Mouse (Mus musculus) heart, embryonic 14.5 days (tissue): ENCODE data around the gene Muc5ac. TPM values are rescaled to one million over a fixed set of nuclear protein-coding genes. Genes with fewer than 3 reads are reported as not detected.

Source experiments
- ATAC-seq: fragments of 200-750 bp; cut with Nextera tagmentation; 2 replicates; pipeline ENCODE4 v1.8.0; 2017; ENCODE audit warnings: low read depth, moderate TSS enrichment; ENCODE audit not compliant: insufficient number of reproducible peaks, insufficient read depth, low FRiP score
- H3K27ac ChIP-seq, 2 experiments: fragments of 200-500 bp in 1 of 2; fragments of 300-500 bp in 1 of 2; sonication (generic) in 1 of 2; replicated peaks in 1 of 2; 2 replicates each; pipeline ENCODE4 v1.5.1; 2012 to 2014; ENCODE audit warnings: low read depth in 2 of 2, low read length in 2 of 2, control low read depth in 1 of 2, mild to moderate bottlenecking in 1 of 2, mixed read lengths in 1 of 2; ENCODE audit not compliant: control insufficient read depth in 1 of 2, insufficient read depth in 1 of 2
- H3K27me3 ChIP-seq: fragments of 300-500 bp; sonication (generic); 2 replicates; pipeline ENCODE4 v1.6.1; 2014; ENCODE audit warnings: mild to moderate bottlenecking, low read length, control low read depth; ENCODE audit not compliant: control insufficient read depth, insufficient read depth
- H3K36me3 ChIP-seq: fragments of 300-500 bp; sonication (generic); 2 replicates; pipeline ENCODE4 v1.6.1; 2014; ENCODE audit warnings: mild to moderate bottlenecking, control low read depth, low read length, mixed read lengths; ENCODE audit not compliant: control insufficient read depth, insufficient read depth
- H3K4me1 ChIP-seq, 2 experiments: fragments of 200-500 bp in 1 of 2; fragments of 300-500 bp in 1 of 2; sonication (generic) in 1 of 2; 2 replicates each; pipeline ENCODE4 v1.6.1; 2012 to 2014; ENCODE audit warnings: low read length in 2 of 2, control low read depth in 1 of 2, mixed read lengths in 1 of 2; ENCODE audit not compliant: control insufficient read depth in 2 of 2, insufficient read depth in 2 of 2
- H3K4me2 ChIP-seq: fragments of 300-500 bp; sonication (generic); 2 replicates; pipeline ENCODE4 v1.6.1; 2014; ENCODE audit warnings: mild to moderate bottlenecking, low read length
- H3K4me3 ChIP-seq, 2 experiments: fragments of 200-500 bp in 1 of 2; fragments of 300-500 bp in 1 of 2; sonication (generic) in 1 of 2; 2 replicates each; pipeline ENCODE4 v1.5.1; 2012 to 2014; ENCODE audit warnings: low read length in 2 of 2, mild to moderate bottlenecking in 2 of 2, control low read depth in 1 of 2, low read depth in 1 of 2, moderate library complexity in 1 of 2; ENCODE audit not compliant: control insufficient read depth in 1 of 2, insufficient read depth in 1 of 2
- H3K9ac ChIP-seq: fragments of 300-500 bp; sonication (generic); 2 replicates; pipeline ENCODE4 v1.6.1; 2014; ENCODE audit warnings: mild to moderate bottlenecking, low read length
- H3K9me3 ChIP-seq: fragments of 300-500 bp; sonication (generic); 2 replicates; pipeline ENCODE4 v1.6.1; 2016; ENCODE audit warnings: low read length, control low read depth; ENCODE audit not compliant: control insufficient read depth
- WGBS: fragments of 180-500 bp; shearing (Covaris S2); extraction: QIAGEN DNeasy Blood & Tissue Kit; methylation state at CpG from one replicate; pipeline ENCODE4 v1.1.7; 2014; 5-methylcytosine and 5-hydroxymethylcytosine counted together
- polyA plus RNA-seq: library from polyadenylated mRNA; unstranded; fragments of >200 nt; fragmentation: Nextera tagmentation; extraction: Ambion mirVana; gene quantifications from 2 replicates; pipeline ENCODE4 v1.2.1, GENCODE M21; 2014

Muc5ac gene
- polyA plus RNA-seq, 1 experiment from 2014 or later = 0.07 TPM

GRCm38 (mm10) chr7:141813321-141813720 lies 24.5 kb downstream of the Muc5ac start:
- no peak for ATAC-seq
- H3K9ac ChIP-seq = no peak overlapping the region

GRCm38 (mm10) chr7:141815361-141815760 lies 26.6 kb downstream of the Muc5ac start:
- WGBS = 66% methylated on average over 4 of the region's 4 CpGs

More at GRCm38 (mm10) chr7:141813321-141813720, 24.5 kb downstream of the Muc5ac start:
- no peak overlapping the region for H3K27ac ChIP-seq
- H3K4me3 ChIP-seq = no peak overlapping the region
- no peaks in the 10 kb centered on the region for H3K4me1 ChIP-seq
- no peaks in the 10 kb centered on the region for H3K27me3 ChIP-seq
- H3K4me2 ChIP-seq = no peak overlapping the region
- no peaks in the 10 kb centered on the region for H3K9me3 ChIP-seq
- no peaks in the 10 kb centered on the region for H3K36me3 ChIP-seq
- WGBS = 71% methylated on average over 4 of the region's 4 CpGs

GRCm38 (mm10) chr7:141817355-141818075 lies 28.7 kb downstream of the Muc5ac start:
- Histone ChIP-seq H3K4me2 (no peak overlapping the region), H3K36me3 (no peaks in the 10 kb centered on the region), H3K27ac (no peak overlapping the region), H3K9ac (no peak overlapping the region), H3K9me3 (no peaks in the 10 kb centered on the region), H3K4me1 (no peaks in the 10 kb centered on the region), H3K4me3 (no peak overlapping the region), H3K27me3 (no peaks in the 10 kb centered on the region)
- no peak for ATAC-seq
- 69% methylated on average over 11 of the region's 11 CpGs for WGBS

More at GRCm38 (mm10) chr7:141815361-141815760, 26.6 kb downstream of the Muc5ac start:
- no peak overlapping the region for H3K9ac ChIP-seq
- H3K4me2 ChIP-seq = no peak overlapping the region
- no peak overlapping the region for H3K27ac ChIP-seq
- ATAC-seq = no peak
- H3K27me3 ChIP-seq = no peaks in the 10 kb centered on the region
- no peaks in the 10 kb centered on the region for H3K4me1 ChIP-seq
- no peaks in the 10 kb centered on the region for H3K9me3 ChIP-seq
- H3K36me3 ChIP-seq = no peaks in the 10 kb centered on the region
- H3K4me3 ChIP-seq = no peak overlapping the region

DNA sequence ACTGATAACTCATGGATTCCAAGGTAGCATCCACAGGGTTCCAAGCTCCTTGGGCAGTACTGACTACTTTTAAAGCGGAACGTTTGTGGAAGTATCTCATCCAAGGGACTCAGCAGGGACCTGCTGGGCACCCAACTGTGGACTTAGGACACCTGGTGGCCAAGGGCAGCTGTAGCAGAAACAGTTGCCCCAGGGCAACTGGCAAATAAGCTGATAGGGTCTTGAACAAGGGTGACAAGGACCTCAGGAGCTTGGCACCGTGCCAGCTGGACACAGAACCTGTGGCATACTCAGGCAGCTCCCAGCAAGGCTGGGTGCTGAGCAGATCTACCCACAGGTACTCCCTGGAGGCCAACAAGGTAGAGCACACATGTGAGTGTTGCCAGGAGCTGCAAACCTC lies 29.5 kb downstream of the Muc5ac start:
- Histone ChIP-seq H3K9me3 (no peaks in the 10 kb centered on the region), H3K27ac (no peak overlapping the region), H3K9ac (no peak overlapping the region), H3K27me3 (no peaks in the 10 kb centered on the region), H3K4me3 (no peak overlapping the region), H3K4me2 (no peak overlapping the region), H3K4me1 (no peaks in the 10 kb centered on the region), H3K36me3 (no peaks in the 10 kb centered on the region)
- ATAC-seq = no peak
- WGBS = 70% methylated on average over 3 of the region's 3 CpGs

- Histone ChIP-seq H3K4me3 (no peak overlapping the region), H3K27ac (no peak overlapping the region), H3K4me2 (no peak overlapping the region), H3K27me3 (no peaks in the 10 kb centered on the region), H3K4me1 (no peaks in the 10 kb centered on the region), H3K9me3 (no peaks in the 10 kb centered on the region), H3K9ac (no peak overlapping the region), H3K36me3 (no peaks in the 10 kb centered on the region)
- no peak for ATAC-seq
- WGBS = 49% methylated on average over 4 of the region's 4 CpGs
Measured at GRCm38 (mm10) chr7:141822582-141823261, 34.0 kb downstream of the Muc5ac start.

GRCm38 (mm10) chr7:141823699-141824098 lies 34.9 kb downstream of the Muc5ac start:
- no peaks in the 10 kb centered on the region for H3K9me3 ChIP-seq
- H3K27ac ChIP-seq = no peak overlapping the region
- ATAC-seq = no peak
- WGBS = 80% methylated on average over 6 of the region's 6 CpGs
- no peak overlapping the region for H3K9ac ChIP-seq
- no peak overlapping the region for H3K4me3 ChIP-seq
- no peaks in the 10 kb centered on the region for H3K36me3 ChIP-seq
- no peaks in the 10 kb centered on the region for H3K4me1 ChIP-seq
- H3K4me2 ChIP-seq = no peak overlapping the region
- H3K27me3 ChIP-seq = no peaks in the 10 kb centered on the region

DNA sequence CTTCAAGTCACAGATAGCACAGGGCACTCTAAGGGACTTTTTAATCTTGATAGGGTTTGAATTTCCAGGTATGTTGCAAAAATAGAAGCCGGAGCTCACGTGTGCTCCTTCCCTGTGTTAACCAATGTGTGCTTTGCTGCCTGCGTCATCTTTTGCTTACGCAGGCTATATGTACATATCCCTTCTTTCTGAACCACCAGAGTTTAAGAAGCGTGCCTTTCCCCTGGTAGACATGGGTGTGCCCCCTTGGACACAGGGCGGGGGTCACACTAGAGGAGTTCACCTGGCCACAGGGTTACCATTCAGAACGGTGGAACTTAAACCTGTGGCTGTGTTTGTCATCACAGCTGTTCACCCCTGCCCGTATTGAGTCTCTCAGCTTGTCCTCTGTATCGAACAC lies 35.6 kb downstream of the Muc5ac start:
- ATAC-seq = no peak

More for the DNA sequence above, 35.6 kb downstream of the Muc5ac start:
- Histone ChIP-seq H3K27ac (no peak overlapping the region), H3K9me3 (no peaks in the 10 kb centered on the region), H3K4me2 (no peak overlapping the region), H3K9ac (no peak overlapping the region), H3K27me3 (no peaks in the 10 kb centered on the region), H3K4me1 (no peaks in the 10 kb centered on the region), H3K4me3 (no peak overlapping the region), H3K36me3 (no peaks in the 10 kb centered on the region)
- 80% methylated on average over 9 of the region's 9 CpGs for WGBS
